ENCODE assay signal across 24 mouse cellular contexts in the genomic region with DNA sequence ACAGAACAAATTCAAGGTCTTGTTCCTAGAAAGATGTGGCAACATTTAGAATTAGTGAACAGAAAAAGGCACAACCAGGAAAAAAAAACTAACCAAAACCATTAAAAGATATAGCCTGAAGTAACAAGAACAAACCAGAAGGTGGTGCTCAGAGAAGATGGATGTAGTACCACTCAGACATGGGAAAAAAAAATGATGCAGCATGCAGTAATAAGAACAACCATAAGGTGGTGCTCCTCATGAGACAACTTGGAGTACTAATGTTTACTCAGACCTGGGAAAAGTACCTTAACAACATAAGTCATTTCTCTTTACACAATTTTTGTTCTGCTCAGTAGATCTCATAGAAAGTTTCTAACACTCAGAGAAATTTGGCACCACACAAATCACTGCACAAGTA. TPM values are rescaled to one million over a fixed set of nuclear protein-coding genes. Genes with fewer than 3 reads are reported as not detected.
A peak's percentile ranks its signal among the peaks of the same experiment; 100 is the strongest.
DNase-seq lines count a peak whose midpoint lies in the region; ATAC-seq and TF ChIP-seq lines count a peak whose summit lies in the region.
"Not testable (repeated sequence)": the region's sequence is repeated elsewhere in the genome, so short reads cannot be mapped to it uniquely, and the experiment has no call there.
"Had no signal": no experiment of that assay in that cellular context is flagged by ENCODE, and none has a peak within 500 bp of the region (broad histone marks: within the 10 kb centered on the region; RNA-seq: fewer than 3 reads in every experiment).

No protein-coding gene starts in this region.

- not testable (repeated sequence) for H3K9ac ChIP-seq in forebrain, embryonic 14.5 days (ENCODE audit: low read length); liver, postnatal 0 days (replicated peaks)

- H3K4me1 ChIP-seq in E14TG2a.4 (replicated peaks; ENCODE audit: low read depth, low read length); forebrain, embryonic 14.5 days (ENCODE audit: control insufficient read depth, insufficient read depth, low read length); liver, postnatal 0 days (ENCODE audit: insufficient read depth): not testable (repeated sequence)

- not testable (repeated sequence) for H3K4me2 ChIP-seq in forebrain, embryonic 14.5 days (ENCODE audit: low read length); liver, postnatal 0 days (ENCODE audit: low read depth, low read length)

- TF ChIP-seq CTCF in E14TG2a.4 (conservative IDR thresholded peaks at IDR 0.05; ENCODE audit: low read length): 0 out of 2 replicates have a peak, but pooled peaks have one; percentile 8
- 0 out of 2 replicates have a peak, but pooled peaks have one; percentile 6 for TF ChIP-seq CTCF in liver, postnatal 0 days (IDR thresholded peaks at IDR 0.05; ENCODE audit: low read depth)

- ATAC-seq in forebrain, embryonic 14.5 days; liver, postnatal 0 days: not testable (repeated sequence)

- H3K9me3 ChIP-seq in E14TG2a.4 (ENCODE audit: low read length); forebrain, embryonic 14.5 days (replicated peaks; ENCODE audit: control insufficient read depth, low read length); liver, postnatal 0 days (ENCODE audit: low read length): not testable (repeated sequence)

- DNase-seq in R1 (ENCODE audit: low read depth, low spot score): peak; percentile 70
- peak; percentile 0 for DNase-seq in forebrain, embryonic 14.5 days (ENCODE audit: low spot score)
- peak; percentile 56 for DNase-seq in kidney, adult 9 months
- DNase-seq in left cerebral cortex, adult 11 months (ENCODE audit: low spot score): peak; percentile 2
- not testable (repeated sequence) for DNase-seq in liver, postnatal 0 days
- peak; percentile 10 for DNase-seq in right cerebral cortex, adult 18-20 months

- H3K4me3 ChIP-seq in E14TG2a.4 (replicated peaks; ENCODE audit: low read length); forebrain, embryonic 14.5 days (ENCODE audit: low read depth, low read length); liver, postnatal 0 days (ENCODE audit: low read depth, low read length): not testable (repeated sequence)

- not testable (repeated sequence) for H3K36me3 ChIP-seq in E14TG2a.4 (ENCODE audit: insufficient read depth, low read length); forebrain, embryonic 14.5 days (ENCODE audit: control insufficient read depth, insufficient read depth, low read length); liver, postnatal 0 days (replicated peaks; ENCODE audit: insufficient read depth, low read length)

- H3K27ac ChIP-seq in forebrain, embryonic 14.5 days (ENCODE audit: low read depth, low read length); liver, postnatal 0 days (ENCODE audit: low read depth): not testable (repeated sequence)

- TF ChIP-seq EP300 in liver, postnatal 0 days (IDR thresholded peaks at IDR 0.05; ENCODE audit: low read depth): not testable (repeated sequence)

- H3K27me3 ChIP-seq in E14TG2a.4 (ENCODE audit: insufficient read depth, low read length); forebrain, embryonic 14.5 days (replicated peaks; ENCODE audit: control insufficient read depth, insufficient read depth, low read length); liver, postnatal 0 days (ENCODE audit: insufficient read depth, low read length): not testable (repeated sequence)

RNA-seq across cellular contexts. Expression of gene Gm2075, which starts 27.6 kb away (rescaled TPM):
- not detected in 2 replicates for polyA plus RNA-seq in forebrain, embryonic 14.5 days (2014; fragmentation: Nextera tagmentation; extraction: Ambion mirVana)
- polyA plus RNA-seq in liver, postnatal 0 days (2015; fragmentation: Nextera tagmentation; extraction: Ambion mirVana): not detected in 2 replicates
- polyA plus RNA-seq: C2C12; cerebellum, adult 2 months; cortical plate, adult 2 months; embryonic facial prominence, embryonic 14.5 days; erythroblast, embryonic 14.5 days; forebrain, embryonic 11.5 days; heart, embryonic 14.5 days; hindbrain, embryonic 10.5 days; hindbrain, embryonic 15.5 days; intestine, embryonic 14.5 days; limb, embryonic 11.5 days; liver, embryonic 15.5 days; lung, embryonic 16.5 days; midbrain, embryonic 12.5 days; neural tube, embryonic 13.5 days; small intestine, adult 2 months; stomach, embryonic 14.5 days had no signal

RNA-seq across cellular contexts. Expression of gene Gm2042, which starts 30.1 kb away (rescaled TPM):
- not detected in 2 replicates for polyA plus RNA-seq in forebrain, embryonic 14.5 days (2014; fragmentation: Nextera tagmentation; extraction: Ambion mirVana)
- not detected in 2 replicates for polyA plus RNA-seq in liver, postnatal 0 days (2015; fragmentation: Nextera tagmentation; extraction: Ambion mirVana)
- polyA plus RNA-seq: cerebellum, adult 2 months; cortical plate, adult 2 months; embryonic facial prominence, embryonic 14.5 days; erythroblast, embryonic 14.5 days; forebrain, embryonic 11.5 days; heart, embryonic 14.5 days; hindbrain, embryonic 10.5 days; hindbrain, embryonic 15.5 days; intestine, embryonic 14.5 days; limb, embryonic 11.5 days; liver, embryonic 15.5 days; lung, embryonic 16.5 days; midbrain, embryonic 12.5 days; neural tube, embryonic 13.5 days; small intestine, adult 2 months; stomach, embryonic 14.5 days had no signal

RNA-seq across cellular contexts. Expression of gene Gm6803, which starts 34.6 kb away (rescaled TPM):
- not detected in 2 replicates for polyA plus RNA-seq in forebrain, embryonic 14.5 days (2014; fragmentation: Nextera tagmentation; extraction: Ambion mirVana)
- polyA plus RNA-seq in liver, postnatal 0 days (2015; fragmentation: Nextera tagmentation; extraction: Ambion mirVana): not detected in 2 replicates
- polyA plus RNA-seq: C2C12; cerebellum, adult 2 months; cortical plate, adult 2 months; embryonic facial prominence, embryonic 14.5 days; erythroblast, embryonic 14.5 days; forebrain, embryonic 11.5 days; heart, embryonic 14.5 days; hindbrain, embryonic 10.5 days; hindbrain, embryonic 15.5 days; intestine, embryonic 14.5 days; limb, embryonic 11.5 days; liver, embryonic 15.5 days; lung, embryonic 16.5 days; midbrain, embryonic 12.5 days; neural tube, embryonic 13.5 days; small intestine, adult 2 months; stomach, embryonic 14.5 days had no signal

RNA-seq across cellular contexts. Expression of gene Gm2056, which starts 42.8 kb away (rescaled TPM):
- polyA plus RNA-seq in forebrain, embryonic 14.5 days (2014; fragmentation: Nextera tagmentation; extraction: Ambion mirVana): not detected in 2 replicates
- polyA plus RNA-seq in liver, postnatal 0 days (2015; fragmentation: Nextera tagmentation; extraction: Ambion mirVana): not detected in 2 replicates
- polyA plus RNA-seq: C2C12; cerebellum, adult 2 months; cortical plate, adult 2 months; embryonic facial prominence, embryonic 14.5 days; erythroblast, embryonic 14.5 days; forebrain, embryonic 11.5 days; heart, embryonic 14.5 days; hindbrain, embryonic 10.5 days; hindbrain, embryonic 15.5 days; intestine, embryonic 14.5 days; limb, embryonic 11.5 days; liver, embryonic 15.5 days; lung, embryonic 16.5 days; midbrain, embryonic 12.5 days; neural tube, embryonic 13.5 days; small intestine, adult 2 months; stomach, embryonic 14.5 days had no signal
